Mouse (Mus musculus) heart, adult 11 months (tissue): ENCODE results near the gene Crybb1.

ENCODE experiments used
- DNase-seq: peaks from one replicate; pipeline ENCODE4 v3.0.0; 2022

Crybb1 gene

DNA sequence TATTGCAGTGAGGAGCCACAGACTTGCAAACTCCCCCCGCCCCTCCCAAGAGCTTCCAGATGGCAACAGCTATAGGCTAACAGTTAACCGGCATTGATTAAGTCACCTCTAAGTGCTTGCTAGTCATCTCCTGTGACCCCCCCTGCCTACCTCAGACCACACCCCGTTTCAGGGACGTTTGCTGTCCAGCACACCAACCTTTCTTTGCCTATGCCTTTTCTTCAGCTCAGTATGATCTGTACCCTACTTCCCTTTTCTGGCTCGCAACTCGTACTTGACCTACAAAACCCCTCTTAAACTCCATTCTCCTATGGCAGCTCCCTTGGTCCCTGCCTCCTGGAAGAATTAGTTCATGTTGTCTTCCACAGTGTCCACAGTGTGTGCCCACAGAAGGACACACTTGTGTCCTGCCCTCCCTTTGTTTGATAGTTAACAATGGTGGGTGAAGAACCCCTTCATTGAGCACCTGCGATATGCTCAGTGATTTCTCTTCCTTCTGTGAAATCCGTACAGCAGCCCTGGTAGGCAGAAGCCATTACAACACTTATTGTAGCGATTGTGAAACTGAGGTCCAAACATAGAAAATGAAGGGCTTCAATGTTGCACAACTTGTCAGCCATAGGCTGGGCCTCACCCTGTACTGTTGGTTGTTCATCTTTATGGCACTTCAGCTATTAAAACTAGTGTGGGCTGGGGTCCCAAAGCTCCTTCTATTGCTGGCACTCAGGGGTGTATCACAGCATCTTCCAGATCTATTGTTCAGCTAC, 10.6 kb downstream of the Crybb1 start:
- DNase-seq, result no peak

DNA sequence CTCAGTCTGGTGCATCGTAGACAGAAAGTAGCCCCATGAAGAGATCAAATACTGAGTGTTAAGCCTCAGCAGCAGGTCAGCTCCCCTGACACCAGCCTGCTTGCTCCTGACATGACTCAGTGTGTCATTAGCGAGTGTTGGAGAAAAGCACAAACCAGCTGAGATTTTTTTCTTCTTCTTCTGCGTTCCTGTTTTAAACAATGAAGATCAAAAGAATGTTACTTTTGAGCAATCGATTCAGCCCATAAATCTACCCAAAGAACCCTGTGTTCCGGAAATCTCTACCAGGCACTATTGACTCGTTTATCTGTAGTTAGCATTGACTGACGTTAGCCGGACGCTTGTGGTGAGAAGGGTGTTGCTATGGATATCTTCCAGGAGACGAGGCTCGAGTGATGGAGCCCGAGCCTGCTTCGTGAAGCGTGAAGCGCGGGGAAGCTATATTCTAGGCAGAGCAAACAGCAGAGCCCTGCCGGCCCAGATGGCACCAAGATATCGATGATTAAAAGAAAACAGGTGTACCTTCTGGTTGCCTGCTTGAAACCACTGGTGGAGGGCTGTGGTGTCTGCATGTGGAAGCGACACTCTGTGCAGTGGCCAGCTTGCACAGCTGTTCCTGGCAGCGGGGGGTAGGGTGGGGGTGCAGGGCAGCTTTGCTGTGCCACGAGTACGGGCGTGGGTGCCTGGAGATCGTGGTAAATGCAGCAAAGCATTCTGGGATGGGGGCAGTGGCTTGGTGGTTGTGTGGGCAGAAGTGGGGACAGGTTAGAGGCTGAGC, 15.3 kb downstream of the Crybb1 start:
- DNase-seq, result peak; percentile 89

DNA sequence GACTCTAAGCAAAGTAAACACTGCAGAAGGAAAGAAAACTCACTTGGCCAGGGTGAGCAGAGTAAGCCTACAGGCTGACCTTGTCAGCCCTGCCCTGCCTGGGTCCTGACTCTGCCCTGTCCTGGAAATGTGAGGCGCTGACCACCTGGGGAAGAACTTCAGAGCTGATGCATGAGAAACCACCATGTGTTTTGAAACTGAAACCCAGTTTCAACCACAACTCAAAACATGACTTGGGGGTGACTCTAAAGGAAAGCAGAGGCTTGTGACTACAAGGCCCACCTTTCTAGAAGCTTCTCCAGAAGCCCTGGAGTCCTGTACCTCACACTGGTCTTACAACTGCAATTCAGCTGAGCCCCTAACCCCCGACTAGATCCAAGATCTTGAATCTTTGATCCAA, 17.3 kb downstream of the Crybb1 start:
- DNase-seq, result no peak

DNA sequence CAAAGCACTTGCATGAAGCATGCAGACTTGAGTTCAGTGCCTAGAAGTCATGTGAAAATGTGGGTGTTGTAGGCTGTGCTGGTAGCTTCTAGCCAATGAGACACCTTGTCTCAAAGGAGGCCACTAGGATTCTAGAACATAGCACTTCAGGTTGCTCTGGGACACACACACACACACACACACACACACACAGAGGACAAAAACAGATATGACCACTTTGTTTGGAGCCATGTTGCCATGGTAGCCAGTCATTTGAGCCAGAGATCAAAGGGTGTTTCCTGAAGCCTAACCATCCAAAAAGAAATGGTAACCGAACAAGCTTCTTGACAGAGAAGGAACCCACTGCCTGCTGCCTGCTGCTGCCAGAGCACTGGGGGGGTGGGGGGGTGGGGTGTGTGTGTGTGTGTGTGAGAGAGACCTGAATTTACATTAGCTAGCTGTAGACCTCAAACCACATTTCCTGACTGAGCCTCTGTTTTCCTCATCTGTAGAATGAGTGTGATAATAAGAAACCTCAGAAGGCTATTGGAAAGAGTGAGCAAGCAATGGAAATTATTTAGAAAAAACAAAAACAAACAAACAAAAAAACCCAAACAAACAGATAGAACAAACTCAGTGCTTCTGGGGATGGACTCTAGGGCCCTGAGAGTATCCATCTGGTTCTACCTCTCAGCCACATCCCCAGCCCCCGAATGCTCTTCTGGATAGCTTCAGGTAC, 18.3 kb downstream of the Crybb1 start:
- no peak for DNase-seq

DNA sequence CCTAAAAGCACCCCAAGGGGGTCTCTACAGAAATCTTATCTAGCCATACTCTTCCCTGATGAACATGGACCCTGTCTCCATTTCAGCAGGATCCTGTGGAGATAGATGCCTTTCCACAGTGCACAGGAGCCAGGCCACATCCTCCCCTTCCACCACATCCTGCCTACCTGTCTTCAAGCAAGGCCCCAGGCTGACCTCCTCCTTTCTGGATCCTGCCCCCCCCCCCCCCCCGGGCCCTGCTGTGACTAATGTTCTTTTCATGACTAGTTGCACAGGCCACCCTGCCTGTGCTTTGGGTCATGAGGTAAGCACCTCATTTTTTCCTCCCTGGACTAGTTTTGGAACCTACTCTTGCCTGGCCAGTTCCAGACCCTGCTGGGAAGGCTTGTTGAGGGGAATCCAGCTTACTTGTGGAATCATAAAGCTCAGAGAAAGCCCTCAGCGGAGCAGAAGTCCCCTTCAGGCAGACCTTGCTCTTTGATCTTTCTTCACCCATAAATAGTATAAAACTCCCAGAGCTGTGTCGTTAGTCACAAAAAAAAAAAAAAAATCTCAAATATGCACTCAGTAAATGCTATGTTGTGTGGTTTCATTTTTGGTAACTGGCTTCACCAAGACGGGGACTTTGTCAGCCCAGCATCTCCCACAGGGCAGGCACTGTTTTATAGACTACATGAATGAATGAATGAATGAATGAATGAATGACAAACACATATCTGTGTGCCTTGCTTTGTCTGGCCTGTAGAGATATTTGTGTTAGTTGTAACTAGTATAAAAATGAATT, 19.6 kb downstream of the Crybb1 start:
- DNase-seq, result peak; percentile 89

DNA sequence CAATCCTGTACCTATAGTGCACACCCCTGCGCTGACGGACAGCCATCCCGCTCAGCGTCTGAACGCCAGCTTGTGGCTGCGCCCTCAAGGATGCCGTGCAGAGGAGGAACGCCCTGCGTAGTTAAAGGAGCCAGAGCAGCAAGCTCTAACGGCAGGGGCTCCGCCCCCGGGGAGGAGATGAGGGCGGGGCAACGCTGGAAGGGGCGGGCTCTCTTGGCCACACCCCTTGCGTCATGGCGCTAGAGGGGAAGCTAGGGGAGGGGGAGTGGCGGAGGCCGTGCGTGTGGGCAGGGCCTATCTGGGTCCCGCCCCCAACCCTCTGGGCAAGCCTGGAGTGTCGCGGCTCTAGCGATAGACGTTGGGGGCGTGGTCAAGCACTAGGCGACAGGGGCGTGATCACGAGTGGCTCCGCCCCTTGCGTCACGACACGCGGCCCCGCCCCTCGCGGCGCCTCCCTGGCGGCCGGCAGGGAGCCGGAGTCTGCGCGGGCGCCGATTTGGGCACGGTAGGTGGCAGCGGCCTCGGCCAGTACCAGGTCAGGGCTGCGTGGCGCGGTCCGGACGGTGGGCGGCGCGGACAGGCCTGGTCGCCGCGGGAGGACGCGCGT, 20.8 kb downstream of the Crybb1 start, which contains the start of gene Tpst2:
Gene Tpst2 (plus strand): TSS at position 425 of the 607 bp plus-strand sequence.
- peak; percentile 100 for DNase-seq

DNA sequence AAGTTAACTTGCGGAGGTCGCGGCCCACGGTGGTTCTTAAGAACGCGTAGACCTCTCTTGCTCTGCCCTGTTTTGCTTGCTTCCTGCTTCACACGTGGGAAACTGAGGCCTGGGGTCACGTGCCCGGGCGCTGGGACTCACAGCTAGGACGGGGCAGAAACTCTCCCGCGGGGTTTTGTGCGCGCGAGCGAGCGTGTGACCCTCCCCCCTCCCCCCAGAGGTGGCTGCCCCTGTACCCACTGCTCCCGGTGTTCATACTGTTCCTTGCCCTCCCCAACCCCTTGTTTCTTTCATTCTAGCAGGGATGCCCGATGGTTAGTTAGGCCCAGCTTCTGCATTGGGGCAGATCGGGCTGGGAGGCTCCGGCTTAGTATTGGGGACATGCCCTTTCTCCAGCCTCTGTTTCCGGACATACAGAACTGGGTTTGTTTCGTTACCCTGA, 21.3 kb downstream of the Crybb1 start:
- DNase-seq, result no peak

DNA sequence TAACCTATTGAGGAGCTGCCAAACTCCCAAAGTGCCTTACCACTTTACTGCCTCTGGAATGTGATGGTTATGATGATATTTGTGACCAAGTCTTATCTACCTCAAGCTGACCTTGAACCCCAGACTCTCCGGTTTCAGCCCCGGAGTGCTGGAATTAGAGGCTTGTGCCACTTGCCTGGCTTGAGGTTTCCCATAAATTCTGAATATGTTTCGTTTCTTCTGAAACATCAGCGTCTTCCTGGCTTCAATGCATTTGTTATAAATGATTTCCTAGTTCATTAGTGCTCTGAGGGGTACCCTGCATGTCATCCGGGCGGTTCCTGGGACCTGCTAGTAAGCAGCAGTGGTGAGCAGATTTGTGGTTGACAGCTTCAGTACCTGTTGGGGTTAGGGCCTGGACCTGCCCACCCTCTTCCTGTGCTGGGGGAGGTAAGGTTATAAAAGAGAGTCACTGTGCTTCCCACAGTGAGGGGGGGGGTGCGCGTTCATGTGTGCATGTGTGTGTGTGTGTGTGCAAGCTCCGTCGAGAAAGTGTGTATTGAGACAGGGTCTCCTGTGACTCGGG, 22.4 kb downstream of the Crybb1 start:
- DNase-seq, result no peak

DNA sequence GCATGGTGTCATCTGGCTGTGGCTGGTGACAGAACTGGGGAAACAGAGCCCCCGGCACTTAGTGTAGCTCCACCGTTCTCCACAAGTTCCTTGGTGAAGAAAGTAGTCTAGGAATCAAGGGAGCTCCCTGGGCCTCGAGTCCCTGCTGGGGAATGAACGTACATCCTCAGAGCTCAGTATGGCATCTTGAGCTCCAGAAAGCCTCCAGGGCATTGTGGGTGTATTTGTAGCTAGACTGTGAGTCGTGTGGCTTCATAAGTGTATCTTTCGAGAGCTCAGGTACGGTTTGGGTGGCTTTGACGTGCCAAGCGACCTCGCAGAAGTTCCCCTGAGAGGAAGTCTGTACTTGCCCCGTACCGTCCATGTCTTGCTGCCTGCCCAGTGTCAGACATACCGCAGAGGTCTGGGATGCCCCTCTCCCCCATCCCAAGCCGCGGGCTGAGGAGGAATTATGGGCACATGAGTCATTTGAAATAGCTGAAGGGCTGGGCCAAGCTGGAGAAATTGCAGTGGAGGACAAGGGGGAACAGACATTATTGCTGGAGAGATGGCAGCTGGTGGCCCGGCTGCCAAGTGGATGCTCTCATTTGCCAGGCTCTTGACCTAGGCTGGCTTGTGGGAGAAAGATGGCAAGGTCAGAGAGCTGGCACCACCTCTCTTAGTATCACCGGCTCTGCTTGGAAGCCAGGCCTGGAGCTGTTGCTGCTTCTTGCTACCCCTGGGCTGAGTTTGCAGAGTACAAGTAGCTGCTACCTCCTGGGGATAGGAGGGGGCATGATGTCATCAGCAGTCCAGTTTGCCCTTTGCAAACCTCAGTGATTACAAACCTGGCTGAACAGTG, 23.8 kb downstream of the Crybb1 start:
- peak; percentile 98 for DNase-seq

DNA sequence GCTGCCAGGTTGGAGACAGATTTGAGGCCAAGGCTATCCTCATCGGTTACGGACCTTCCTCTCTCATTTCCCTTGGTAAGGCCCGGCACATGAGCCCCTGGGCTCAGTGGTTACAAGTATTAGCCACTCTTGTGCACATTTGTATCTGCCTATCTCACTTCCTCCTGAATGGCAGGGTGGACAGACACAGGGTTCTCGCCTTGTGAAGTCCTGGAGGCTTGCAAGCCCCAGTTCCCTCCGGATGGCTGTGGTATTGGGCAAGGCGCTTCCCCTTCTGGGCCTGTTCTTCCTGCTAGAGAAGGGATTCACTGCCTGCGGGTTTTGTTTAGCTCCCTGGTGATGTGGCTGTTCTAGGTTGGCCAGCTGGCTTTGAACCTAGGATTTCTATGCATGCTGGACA, 24.5 kb downstream of the Crybb1 start:
- peak; percentile 98 for DNase-seq

DNA sequence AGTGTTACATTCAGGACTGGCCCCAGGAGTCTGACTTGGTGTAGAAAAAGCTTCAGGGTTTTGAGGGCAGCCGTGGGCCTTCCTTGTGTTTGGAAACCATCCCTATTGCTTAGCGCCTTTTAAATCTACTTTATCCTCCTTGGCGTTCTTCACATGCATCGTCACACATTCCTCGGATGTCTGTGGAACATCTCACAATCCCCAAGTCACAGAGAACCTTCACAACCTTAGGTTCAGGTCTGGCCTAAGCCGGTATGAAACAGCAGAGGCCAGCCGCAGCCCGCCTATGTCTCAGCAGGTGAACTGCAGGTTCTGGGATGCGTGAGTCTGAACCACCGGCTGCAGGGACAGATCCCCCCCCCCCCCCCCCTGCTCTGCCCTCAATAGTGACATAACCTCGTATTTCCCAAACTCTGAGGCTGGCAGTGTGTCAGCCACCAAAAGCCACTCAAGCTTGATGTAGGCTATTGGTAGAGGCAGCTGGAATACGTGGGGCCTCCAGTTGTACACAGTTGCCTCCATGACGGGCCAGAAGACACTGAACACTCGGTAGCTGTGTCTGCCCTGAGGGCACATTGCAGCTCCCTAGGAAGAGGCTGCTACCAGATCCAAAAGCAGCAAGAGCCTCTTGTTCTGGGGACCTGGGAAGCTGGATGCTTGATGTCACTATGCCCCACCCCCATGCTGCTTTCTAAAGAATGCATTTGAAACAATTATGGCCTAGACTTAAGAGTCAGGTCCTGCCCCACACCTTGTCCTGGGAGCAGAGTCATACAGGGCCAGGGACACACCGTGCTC, 25.4 kb downstream of the Crybb1 start:
- DNase-seq, result no peak

DNA sequence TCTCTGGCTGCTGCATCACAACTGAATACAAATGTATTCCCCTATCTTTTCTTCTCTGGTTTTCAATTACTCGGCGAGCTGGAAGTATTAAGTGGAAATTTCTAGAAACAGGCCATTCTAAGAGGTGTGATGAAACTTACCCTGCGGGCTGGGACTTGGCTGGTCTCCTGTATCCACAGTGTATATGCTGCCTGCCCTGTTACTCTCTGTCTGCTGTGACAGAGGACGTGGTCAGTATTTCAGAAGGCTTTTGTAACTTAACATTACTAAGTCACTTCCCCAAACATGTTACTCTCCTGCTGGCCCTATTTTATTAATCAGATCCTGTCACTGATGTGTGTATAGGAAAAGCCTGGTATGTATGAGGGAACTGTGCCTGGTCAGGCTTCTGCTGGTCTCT, 26.1 kb downstream of the Crybb1 start:
- DNase-seq, result no peak

DNA sequence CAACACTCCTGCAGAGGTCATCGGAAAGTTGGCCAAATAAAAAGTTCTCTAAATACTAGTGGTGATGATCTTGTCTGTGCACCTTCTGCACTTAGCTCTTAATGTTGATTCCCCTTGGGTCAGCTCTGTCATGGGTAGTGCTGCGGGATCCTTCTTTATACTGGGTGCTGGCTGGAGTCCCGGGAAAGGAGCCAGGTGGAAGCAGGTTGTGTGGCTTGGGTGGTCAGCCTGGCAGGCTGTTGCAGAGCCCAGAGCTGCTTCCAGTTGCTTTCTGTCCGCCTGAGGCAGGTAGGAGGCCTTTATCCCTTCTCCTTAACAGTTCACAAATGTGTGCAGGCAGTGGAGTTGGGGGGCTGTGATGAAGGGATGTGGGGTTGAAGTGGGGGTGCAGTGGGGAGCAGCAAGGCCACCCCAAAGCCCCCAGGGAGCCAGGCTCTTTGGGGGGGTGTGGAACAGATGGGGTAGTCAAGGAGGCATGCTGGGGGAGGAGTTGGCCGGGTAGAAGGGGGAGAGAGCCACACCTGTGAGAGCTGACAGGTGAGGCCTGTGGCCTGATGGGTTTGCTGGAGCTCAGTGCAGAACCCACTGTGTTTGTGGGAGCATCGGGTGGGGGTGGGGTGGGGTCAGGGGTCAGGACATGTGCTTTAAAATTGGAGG, 26.6 kb downstream of the Crybb1 start:
- peak; percentile 96 for DNase-seq

DNA sequence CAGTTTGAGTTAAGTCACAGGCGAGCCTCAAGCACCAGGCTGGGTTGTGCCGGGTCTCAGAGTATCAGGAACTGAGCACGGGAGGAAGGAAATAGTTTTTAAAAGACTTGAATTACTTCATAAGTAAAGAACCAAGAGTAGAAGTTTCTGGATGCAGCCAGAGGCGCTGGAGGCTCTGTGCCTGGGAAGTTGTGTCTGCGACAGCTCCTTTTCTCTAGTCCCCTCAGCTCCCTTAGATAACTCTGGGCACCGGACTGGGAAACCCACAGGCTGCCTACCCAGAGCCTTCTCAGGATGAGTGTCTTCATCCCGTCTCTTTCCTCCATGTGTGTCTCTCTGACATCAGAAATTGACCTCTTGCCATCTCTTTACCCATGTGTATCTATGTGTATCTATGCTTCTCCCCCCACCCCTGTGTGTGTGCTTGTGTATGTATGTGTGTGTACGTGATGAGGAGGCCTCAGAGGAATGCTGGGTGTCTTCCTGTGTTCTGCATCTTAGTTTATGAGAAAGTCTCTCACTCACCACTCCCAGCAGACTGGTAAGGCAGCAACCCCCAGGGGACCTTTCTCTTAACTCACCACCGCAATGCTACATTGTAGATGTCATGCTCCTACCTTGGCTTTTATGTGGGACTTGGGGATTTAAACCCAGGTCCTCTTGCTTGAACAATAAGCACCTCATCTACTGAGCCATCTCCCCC, 27.3 kb downstream of the Crybb1 start:
- no peak for DNase-seq

DNA sequence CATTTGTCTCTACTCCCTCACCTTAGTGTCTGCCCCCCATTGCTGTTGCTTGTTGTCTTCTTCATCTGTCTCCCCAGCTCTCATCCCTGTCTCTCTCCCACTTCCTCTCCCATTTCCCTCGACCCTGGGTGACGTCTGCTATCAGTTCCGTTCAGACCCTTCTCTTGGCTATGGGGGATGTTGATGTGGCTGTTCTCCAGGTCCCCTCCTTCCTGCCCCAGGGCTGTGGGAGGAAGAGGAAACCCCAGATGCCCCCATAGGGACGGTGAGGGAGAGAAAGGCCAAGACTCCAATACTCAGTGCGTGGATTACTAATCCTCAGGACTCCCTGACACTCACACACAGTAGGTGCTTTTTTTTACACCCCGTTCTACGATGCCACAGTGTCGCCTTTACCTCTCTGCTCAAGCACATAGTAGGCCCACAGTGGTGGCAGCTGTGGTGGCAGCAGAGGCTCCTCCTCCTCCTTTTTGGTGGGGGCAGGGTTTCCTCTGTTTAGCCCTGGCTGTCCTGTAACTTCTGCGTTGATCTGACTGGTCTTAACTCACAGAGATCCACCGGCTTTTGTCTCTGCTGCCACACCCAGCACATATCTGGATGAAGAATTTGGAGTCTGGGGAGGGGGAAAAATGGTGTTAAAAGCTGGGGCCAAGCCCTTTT, 28.1 kb downstream of the Crybb1 start:
- DNase-seq, result peak; percentile 99

DNA sequence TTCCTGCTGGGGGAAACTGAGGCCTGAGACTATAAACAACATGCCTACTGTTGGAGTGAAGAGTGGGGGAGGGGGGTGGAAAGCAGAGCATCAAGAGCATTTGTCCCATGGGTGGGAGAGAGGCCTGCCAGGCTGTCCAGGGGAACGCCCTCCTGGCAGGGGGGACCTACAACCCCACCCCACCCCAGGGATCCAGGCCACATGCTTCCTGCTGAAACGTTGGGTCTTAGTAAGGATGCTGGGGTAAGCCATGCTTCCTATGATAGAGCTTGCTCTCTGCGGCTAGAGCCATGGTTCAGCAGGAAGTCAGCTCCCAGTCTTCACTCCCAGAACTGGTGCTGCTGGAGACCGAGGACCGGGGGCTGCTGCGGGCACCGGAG, 28.6 kb downstream of the Crybb1 start:
- DNase-seq, result no peak

DNA sequence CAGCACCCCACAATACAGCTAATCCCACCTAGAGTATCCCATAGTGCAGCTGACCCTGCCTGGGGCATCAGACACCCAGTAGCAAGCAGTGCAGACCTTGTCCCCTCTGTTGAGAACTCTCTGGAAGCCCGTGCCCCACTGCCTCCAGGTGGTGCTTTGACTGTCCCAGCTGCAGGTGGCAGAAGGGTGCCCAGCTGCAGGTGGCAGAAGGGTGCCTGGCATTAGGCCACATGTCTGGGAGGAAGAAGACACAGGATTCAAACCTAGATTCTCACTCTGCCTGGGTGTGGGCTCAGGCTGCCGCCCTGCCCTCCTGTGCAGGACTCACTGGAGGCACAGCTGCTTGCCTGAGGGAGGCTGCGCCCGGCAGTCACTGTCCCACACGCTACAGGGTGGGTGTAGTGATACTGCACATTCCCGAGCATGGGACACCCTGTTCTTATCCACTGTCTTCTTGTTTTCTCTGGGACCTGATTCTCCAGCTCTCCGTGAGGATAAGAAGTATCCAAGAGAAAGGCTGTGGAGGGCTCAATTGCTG, 30.0 kb downstream of the Crybb1 start:
- DNase-seq, result no peak

DNA sequence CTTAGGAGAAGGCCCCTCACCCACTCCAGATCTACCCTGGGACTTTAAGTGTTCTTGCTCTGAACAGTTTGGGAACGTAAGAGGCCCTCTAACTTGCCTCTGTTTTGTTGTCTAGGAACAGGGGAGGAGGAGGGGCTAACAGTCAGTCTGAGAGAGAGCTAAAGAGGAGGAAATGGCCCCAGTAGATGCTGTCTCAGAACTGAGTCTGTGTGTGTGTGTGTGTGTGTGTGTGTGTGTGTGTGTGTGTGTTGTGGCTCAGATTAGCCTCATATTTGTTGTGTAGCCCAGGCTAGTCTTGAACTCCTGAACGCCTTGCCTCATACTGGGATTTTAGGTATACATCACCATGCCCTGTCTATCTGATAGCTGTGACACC, 31.0 kb downstream of the Crybb1 start:
- no peak for DNase-seq
